Mouse (Mus musculus): ENCODE measurements around the gene Gm1113.

Gene Gm1113

DNA sequence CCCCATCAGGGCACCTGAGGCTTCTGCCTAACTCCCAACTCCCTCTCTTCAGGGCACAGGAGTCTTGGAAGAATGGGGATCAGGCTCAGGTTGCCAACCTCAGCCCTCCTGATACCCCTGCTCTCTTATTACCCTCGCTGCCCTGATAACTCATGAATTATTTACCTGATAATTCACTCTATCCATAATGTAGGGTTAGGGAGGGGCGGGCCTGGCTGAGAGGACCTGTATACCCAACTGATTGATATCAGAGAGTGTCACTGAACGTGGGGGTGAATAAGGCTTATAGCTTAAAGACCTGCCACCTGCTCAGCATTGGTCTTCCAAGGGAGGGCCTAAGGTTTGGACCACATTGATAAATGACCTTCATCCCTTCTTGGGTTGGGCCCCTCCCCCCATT lies at the start of gene Gm1113:
TSS of gene Gm1113 (minus strand) at position 101 of the 400 bp plus-strand sequence.
- no peak for DNase-seq (ENCODE audit: low spot score in 2 of 2)

DNA sequence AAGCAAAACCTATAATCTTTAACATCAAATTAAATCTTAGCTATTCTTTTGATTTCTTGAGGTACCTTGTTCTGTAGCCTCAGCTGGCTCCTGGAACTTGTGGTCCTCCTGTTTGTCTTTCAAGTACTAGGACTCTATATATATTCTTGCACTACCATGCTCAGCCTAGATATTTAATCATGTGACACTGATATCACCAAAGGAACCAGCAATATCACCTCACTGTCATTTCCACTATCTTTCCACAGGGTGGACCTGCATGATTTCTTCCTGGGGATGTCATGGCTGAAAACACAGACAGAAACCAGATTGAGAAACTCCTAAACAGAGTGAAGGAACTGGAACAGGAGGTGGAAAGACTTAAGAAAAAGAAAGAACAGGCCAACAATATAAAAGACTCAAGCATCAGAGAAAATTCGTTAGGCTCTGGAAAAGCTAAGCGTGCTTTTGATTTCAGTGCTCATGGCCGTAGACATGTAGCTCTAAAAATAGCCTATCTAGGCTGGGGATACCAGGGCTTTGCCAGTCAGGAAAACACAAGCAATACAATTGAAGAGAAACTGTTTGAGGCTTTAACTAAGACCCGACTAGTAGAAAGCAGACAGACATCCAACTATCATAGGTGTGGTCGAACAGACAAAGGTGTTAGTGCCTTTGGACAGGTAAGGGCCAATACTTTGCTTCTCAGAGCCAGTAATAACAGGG lies 46.6 kb upstream of the Gm1113 start:
- DNase-seq (ENCODE audit: low spot score in 2 of 2) = no peak

DNA sequence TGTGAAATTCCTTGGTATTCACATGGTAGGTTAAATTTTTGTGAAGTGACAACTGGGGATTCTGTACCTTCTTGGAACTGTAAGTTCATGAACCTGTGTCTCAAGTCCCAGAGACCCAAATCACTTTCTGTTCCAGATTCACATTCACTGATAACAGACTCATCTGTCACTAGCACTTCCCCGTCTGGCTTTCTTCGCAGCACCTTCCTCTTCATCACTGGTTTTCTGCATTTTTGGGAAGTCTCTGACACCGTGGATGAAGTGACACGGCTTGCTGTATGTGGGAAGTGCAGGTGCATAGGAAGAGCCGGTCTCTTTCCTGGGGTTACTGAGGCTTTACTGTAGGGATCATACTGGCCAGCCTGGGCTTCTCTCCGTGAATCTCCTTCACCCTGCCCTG lies 43.5 kb upstream of the Gm1113 start:
- peak in 1 of 2 experiments; percentile 38 for DNase-seq (ENCODE audit: low spot score in 2 of 2)

DNA sequence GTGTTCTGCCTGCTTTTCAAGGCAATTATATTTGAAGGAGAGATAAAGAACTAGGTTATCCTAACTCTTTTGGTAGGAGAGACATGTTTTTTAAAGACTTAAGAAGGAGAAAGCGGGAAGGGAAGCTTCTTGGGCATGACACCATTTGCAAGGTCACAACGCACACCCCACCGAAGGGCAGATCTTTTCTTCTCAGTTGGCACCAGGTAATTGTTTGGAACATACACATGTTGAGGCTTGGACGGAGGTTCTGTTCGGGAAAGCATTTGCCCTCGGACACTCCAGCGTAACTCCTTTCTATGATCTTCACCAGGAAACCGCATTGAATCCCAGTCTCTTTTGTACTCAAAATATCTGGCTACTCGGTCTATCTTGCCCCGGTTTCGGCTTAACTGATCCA lies 43.0 kb upstream of the Gm1113 start:
- peak in 1 of 2 experiments; percentile 48 for DNase-seq (ENCODE audit: low spot score in 2 of 2)

DNA sequence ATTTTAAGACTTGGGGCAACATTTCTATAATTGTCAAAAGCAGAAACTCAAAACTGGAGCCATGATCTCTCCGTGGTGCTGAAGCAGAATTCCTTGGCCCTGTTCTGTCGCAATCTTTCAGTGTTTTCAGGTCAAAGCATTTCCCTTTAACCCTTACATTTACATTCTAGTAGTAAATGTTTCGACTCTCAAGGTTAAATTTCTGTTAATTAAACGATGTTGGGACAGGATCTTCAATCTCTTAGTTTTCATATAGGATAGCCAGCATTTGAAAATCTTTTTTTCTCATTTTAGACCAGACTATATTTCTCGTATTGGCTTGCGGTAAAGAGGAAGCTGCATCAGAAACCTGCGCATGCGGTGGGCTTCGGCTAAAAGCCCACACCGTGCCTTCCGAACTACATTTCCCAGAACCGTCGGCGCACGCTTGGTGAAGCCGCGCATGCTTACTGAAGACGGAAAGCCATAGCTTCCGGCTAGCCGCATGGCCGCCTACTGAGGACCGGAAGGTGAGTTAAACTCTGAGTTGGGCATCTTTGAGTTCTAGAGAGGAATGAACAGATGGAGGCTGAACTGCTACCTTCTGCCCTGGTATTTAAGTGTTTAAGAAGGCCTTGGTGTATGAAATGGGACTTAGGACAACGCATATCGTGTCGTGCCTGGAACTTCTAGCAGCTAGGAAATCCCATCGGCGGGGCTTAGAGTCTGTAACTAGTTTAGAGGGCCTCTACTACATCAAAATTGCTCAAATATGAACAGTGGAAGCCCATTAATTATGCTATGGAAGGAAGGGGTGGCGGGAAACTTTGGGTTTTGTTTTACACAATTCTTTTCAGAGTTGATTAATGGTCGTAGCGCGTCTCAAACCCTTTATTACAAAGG lies 41.2 kb upstream of the Gm1113 start:
- peak; percentile 67 to 82 for DNase-seq (ENCODE audit: low spot score in 2 of 2)

DNA sequence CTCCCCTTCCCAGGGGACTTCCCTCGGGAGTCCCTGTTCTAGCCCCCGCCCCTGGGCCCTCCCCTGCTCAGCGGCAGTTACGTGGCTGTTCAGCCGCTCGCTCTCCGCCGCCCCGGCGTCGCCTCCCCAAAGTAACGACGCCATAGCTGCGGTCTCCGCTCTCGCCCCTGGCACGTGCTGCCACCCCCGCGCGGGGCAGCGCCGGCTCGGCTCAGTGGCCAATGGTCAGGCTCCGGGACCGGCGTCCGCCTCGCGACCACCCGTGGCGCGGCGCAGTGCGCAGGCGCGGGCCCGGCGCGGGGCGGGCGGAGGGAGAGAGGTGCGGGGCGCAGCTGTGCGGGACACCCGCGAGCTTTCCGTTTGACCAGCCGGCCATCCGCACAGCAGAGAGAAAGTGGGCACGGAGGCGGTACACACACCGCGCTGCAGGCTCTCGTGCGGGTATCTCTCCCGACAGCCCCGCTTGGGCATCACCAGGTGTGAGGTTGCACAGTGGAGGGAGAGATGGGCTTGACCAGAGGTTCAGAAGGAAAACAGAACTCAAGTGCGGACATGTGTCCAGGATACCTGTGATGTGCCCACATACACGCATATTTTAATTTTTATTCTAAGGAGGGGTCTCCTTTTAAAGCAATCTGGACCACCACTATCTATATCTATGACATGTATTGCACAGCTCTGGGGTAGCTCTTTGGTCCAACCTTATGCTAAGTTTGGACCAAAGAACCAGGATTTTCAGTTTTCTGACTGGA lies 40.4 kb upstream of the Gm1113 start, which contains the start of the genes Ddx25 and Pus3:
TSS of gene Ddx25 (minus strand) at position 272 of the 752 bp plus-strand sequence.
TSS of gene Pus3 (plus strand) at position 339 of the 752 bp plus-strand sequence.
- peak in 1 of 2 experiments; percentile 60 for DNase-seq (ENCODE audit: low spot score in 2 of 2)

DNA sequence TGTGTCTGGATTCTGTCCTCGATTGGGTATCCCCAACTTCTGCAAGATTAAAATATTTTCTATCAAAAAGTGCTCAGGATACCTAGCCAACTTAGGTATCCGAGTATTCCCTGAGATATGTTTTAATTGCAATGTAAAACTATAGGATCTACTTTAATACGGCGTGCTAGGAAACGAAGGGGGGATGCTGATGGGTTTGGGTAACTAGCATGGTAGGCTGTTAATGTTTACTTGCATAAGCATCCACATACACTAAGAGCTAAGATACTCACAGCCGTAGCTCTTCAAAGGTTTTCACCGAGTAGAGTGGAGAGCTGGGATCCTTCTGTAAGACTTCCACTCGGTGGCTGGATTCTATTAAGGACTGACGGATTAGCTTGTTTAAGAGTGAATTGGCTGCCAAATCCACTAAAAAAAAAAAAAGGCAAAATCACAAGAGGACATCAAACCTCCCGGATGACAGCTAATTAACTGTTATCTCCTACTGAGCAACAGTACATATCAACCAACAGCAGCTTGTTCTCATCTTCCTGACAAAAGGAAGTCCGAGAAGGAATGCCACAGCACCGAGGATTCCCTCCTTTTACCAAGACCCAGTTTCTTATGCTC lies 38.5 kb upstream of the Gm1113 start:
- DNase-seq (ENCODE audit: low spot score in 2 of 2) = no peak

DNA sequence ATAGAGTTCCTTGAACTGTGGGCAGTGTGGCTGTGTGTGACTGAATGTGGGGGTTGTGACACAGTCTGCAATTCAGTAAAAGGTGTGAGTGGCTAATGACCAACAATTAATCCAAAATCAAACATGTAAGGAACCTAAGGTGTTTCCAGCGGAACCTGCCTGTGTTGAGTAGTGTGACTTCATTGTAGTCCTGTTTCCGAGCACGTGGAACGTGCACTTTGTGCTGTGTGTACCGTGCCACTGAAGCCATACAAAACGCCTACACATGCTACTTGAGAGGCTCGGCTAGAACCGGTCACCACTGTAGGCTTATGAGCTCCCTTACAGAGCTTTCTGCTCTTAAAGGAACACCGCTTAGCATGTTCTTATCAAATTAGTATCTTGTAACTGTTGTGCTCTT lies 30.4 kb upstream of the Gm1113 start:
- no peak for DNase-seq (ENCODE audit: low spot score in 2 of 2)

DNA sequence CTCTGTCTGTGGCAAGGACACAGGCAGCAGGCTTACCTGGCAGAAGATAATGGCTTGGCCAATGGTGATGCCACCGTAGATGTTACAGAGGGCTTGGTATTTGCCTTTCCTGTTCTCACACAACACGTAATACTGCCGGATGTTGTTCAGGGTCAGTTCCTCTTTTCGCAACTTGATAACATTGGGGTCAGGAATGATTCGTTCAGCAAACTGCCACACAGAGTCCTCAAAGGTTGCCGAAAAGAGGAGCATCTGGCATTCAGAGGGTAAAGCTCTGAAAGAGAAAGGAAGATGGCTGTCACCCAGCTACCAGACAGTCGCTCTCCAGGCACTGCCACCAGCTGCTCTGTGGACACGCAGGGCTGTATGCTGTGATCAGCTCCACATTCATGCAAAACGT lies 28.7 kb upstream of the Gm1113 start:
- DNase-seq (ENCODE audit: low spot score in 2 of 2) = no peak

DNA sequence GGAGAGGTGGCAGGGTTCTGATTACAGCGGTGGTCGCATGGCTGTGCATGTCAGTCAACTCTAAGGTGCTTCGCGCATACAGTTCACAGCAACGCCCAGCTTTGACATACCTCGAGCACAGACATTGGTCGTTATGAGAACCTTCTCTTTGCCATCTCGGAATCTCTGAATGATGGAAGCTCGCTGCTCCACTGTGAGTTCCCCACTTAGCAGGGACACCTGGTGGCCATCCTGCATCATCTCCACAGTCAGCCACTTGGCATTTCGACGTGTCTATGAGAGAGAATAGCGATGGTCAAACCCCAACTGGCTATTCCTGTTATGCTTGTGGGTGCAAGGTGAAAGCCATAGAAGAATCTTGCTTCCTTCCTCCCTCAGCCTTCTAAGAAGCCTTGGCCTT lies 27.6 kb upstream of the Gm1113 start:
- no peak for DNase-seq (ENCODE audit: low spot score in 2 of 2)

DNA sequence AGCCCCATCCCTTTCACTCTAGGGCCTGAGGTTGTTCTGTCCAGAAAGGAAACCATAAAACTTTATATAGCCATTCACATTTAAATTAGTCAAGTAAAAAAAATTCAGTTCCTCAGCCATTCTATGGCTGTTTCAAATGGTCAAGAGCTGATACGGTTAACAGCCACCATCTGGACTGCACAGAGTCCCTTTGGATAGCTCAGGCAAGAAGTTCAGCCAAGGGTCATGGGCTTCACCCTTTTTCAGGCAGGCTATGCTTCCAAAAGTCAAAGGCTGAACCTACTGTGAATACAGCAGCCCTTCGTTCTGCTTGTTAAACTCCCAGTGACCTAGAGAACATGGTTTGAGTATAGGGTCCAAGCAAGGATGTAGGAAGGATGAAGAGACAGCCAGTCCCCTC lies 26.6 kb upstream of the Gm1113 start:
- DNase-seq (ENCODE audit: low spot score in 2 of 2) = no peak

DNA sequence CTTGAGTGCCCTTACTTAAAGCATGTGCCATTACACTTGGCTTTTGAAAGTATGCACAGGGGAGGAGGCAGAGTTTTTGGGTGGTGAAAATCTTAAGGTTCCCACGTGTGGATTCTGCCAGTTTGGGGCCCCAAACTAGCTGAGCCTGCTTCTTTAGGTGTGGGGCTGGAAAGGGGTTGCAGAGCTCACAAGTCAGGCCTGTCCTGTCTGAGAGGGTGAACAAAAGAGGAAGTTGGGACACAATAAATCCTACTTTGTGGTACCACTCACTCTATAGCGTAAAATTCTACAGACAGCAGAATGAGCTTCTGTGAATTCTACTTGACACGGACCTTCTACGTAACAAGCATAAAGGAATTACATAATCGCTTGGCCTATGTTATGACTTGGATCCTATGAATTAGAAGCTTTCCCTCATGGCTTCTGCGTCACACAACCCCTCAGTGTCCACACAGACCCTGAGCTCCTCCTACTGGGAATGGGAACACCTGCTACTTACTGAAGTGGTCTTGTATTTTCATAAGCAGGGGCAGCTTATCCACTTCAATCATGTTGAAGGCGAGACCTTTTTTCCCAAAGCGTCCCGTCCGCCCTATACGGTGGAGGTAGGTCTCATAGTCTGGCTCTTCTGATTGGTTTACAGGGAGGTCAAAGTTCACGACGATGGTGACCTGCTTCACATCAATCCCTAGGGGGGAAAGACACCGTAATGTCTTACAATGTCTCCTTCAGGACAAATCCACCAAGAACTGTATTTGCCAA lies 25.2 kb upstream of the Gm1113 start:
- DNase-seq (ENCODE audit: low spot score in 2 of 2) = no peak

DNA sequence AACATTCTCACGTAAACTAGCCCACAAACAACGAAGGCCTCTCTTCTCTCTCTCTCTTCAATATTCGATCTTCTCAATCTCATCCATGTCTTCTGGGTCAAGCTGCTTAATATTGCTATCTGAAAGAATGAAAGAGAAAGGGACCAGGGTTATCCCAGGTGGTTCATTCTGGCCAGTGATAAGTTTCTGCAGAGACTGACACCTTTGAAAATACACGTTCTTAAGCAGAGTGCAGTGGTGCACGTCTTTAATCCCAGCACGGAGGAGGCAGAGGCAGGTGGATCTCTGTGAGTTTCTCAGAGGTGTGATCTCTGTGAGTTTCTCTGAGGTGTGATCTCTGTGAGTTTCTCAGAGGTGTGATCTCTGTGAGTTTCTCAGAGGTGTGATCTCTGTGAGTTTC lies 23.9 kb upstream of the Gm1113 start:
- no peak for DNase-seq (ENCODE audit: low spot score in 2 of 2)

DNA sequence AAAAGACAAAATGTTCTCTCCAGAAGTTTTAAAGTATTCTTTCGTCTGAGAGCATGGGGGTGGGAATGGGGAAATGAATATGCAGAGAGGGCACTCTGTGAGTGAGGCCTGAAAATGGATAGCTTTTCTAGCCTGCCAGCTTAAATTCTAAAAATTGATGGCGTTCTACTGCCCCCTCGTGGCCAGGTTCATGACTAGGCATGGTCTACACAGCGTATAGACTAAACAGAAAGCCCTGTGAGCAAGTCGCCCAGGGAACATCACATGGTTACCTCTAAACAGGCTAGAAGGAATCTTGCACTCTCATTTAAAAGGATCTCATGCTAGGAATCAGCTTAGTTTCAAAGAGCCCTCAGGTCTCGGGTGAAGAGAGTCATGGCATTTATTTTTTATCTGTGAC lies 23.4 kb upstream of the Gm1113 start:
- peak; percentile 74 to 91 for DNase-seq (ENCODE audit: low spot score in 2 of 2)

DNA sequence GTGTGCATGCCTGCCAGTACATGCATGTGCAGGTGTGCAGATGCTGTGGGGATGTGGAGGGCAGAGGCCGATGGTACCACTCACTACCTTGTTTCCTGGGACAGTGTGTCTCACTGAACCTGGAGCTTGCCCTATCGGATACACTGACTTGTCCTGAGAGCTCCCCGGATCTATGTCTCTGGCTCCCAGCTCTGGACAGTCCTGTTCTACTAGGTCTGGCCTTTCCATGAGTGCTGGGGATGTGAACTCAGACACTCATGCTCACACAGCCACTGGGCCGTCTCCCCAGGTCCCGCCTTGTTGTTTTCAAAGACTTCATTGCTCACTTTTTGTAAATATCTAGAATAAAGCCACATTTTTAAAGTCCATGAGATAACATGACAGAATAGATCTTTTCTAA lies 23.0 kb upstream of the Gm1113 start:
- DNase-seq (ENCODE audit: low spot score in 2 of 2) = no peak

DNA sequence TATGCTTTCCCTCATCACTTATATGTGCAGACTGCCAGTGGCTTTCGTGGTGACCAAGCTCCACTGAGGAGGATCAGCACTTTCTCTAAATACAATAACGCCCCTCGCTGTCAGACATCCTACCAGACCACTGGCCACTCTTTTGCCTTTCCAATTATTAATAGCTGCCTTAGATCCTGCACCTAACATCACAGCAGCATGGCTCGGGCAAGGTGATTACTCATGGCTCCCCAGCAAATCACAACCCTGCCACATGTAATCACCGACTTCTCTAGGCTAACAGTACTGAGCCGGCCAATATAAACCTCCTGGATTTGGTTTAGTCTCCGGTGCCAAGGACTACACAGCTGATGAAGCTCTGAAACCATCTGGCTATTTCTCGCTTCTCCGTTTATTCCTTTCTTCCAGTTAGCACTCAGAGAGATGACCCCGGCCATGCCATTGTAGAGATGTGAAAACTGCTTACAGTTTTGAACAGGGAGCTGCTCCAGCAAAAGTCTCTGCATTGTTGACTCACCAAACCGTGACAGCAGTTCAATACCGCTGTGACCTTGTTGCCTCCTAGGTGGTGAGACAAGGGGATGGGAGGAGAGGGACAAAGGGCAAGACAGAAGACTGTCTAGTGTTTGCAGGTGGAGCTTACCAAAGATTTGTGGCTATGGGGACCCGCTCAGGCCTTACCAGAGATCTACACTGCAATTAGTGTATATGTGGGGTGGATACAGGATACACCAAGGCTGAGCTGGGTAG lies 21.1 kb upstream of the Gm1113 start:
- no peak for DNase-seq (ENCODE audit: low spot score in 2 of 2)

DNA sequence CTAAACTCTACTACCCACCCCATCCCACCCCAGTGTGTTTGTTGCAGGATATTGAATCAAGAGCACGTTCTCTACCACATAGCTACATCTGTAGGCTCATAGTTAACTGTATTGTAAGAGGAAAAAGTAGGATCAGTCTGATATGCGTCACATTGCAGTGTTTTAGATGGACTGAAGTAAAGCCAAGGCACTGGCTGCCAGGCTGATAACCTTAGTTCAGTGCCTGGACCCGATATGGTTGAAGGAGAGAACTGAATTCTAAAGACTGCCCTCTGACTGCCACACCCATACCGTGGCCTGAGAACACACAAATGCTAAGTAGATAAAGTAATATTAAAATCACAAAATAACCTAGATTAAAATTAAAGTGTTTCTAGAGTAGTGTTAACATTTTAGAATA lies 17.8 kb upstream of the Gm1113 start:
- DNase-seq (ENCODE audit: low spot score in 2 of 2) = no peak

DNA sequence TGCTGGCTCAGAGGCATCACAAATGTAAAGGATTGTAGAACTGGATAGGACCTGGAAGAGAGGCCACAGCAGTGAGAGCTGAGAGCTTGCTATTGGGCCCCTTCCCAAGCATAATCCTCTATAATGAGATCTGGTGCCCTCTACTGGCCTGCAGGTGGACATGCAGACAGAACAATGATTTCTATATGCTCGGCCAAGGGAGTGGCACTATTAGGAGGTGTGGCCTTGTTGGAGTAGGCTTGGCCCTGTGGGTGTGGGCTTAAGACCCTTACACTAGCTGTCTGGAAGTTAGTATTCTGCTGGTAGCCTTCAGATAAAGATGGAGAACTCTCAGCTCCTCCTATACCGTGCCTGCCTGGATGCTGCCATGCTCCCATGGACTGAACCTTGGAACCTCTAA lies 17.0 kb upstream of the Gm1113 start:
- DNase-seq (ENCODE audit: low spot score in 2 of 2) = peak in 1 of 2 experiments; percentile 21

DNA sequence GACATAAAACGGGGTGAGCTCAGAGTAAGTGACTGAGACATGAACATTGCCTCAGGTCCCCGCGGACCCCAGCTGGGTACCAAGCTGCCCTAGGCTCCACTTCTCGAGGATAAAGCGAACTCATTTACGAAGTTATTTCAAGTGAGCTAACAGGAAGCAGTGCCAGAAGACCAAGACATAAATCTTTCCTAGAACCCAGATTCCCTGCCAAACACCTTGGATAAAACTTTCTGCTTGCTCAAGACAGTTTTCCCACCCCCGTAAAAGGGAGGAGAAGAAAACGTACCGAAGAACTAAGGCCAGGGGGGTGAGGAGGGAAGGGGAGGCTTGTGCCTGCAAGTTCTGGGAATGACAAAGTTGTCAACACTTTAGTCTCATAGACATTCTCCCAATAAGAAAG lies 15.2 kb upstream of the Gm1113 start:
- DNase-seq (ENCODE audit: low spot score in 2 of 2) = no peak

DNA sequence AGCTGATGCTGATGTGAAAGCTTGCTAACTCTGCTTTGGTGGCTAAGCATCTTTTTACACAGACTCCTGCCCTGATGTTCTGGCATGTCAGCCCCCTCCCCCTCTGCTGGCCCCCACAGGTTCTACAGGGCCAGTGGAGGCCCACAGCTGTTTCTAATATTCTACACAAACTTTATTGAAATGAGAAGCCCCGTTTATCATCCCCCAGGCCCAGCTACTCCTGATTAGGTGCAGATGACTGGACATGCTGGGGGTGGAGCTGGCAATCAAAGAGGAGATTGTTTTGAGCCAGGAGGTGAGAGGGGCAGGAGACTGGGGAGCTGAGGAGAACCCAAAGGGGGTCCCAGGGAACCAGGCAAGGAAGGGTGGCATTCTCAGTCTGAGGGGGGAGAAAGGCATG lies 11.7 kb upstream of the Gm1113 start:
- no peak for DNase-seq (ENCODE audit: low spot score in 2 of 2)

Measured in spleen, postnatal 4 days (tissue).